22 mouse cellular contexts compared by ENCODE assay signal in the genomic region with DNA sequence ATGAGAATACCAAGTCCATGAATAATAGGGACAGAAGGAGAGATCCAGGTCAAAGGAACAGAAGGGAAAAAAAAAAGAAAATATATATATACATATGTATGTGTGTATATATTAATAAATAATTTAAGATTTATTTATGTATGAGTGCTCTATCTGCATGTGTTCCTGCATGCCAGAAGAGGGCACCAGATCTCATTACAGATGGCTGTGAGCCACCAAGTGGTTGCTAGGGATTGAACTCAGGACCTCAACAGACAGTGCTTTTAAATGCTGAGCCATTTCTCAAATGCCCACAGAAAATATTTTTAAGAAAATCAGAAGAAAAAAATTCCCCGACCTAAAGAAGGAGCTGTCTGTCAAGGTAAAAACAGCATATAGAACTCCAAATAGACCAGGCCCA.
DNase-seq lines count a peak whose midpoint lies in the region; ATAC-seq and TF ChIP-seq lines count a peak whose summit lies in the region.
"Had no signal": no experiment of that assay in that cellular context is flagged by ENCODE, and none has a peak within 500 bp of the region (broad histone marks: within the 10 kb centered on the region; RNA-seq: fewer than 3 reads in every experiment).

No protein-coding gene starts in this region.

- H3K36me3 ChIP-seq in lung, postnatal 0 days (ENCODE audit: insufficient read depth, low read length), result no peaks in the 10 kb centered on the region
- peaks cover 3 to 20% of the 10 kb centered on the region in 2 experiments for H3K36me3 ChIP-seq in CH12.LX (replicated peaks in 1 of 2; ENCODE audit: control insufficient read depth in 1 of 2, insufficient read depth in 1 of 2, low read length in 1 of 2)
- H3K36me3 ChIP-seq in stomach, postnatal 0 days (ENCODE audit: control insufficient read depth, insufficient read depth, low read length), result no peaks in the 10 kb centered on the region
- H3K36me3 ChIP-seq: hindbrain, embryonic 12.5 days; stomach, embryonic 15.5 days had no signal

- TF ChIP-seq CTCF in lung, postnatal 0 days (IDR thresholded peaks at IDR 0.05), result peak; percentile 30
- TF ChIP-seq CTCF in CH12.LX (conservative IDR thresholded peaks at IDR 0.05 in 1 of 2, IDR thresholded peaks at IDR 0.05 in 1 of 2; ENCODE audit: low read depth in 2 of 2, low read length in 2 of 2), result peak in 1 of 2 experiments; percentile 68; a peak in 2 of 4 replicates
- peak; percentile 30 for TF ChIP-seq CTCF in Patski (IDR thresholded peaks at IDR 0.05)
- peak; percentile 20; the same call in 1 of the 2 replicates for TF ChIP-seq CTCF in stomach, postnatal 0 days (IDR thresholded peaks at IDR 0.05; ENCODE audit: low read depth)

- H3K9ac ChIP-seq in lung, postnatal 0 days (replicated peaks; ENCODE audit: low read depth), result no peak overlapping the region
- H3K9ac ChIP-seq in CH12.LX (ENCODE audit: insufficient read depth, low read depth), result no peak overlapping the region
- no peak overlapping the region for H3K9ac ChIP-seq in stomach, postnatal 0 days (ENCODE audit: low read length)
- H3K9ac ChIP-seq: hindbrain, embryonic 12.5 days; midbrain, embryonic 13.5 days; stomach, embryonic 15.5 days had no signal

- no peak overlapping the region for H3K27ac ChIP-seq in lung, postnatal 0 days (ENCODE audit: low read length)
- no peak overlapping the region for H3K27ac ChIP-seq in CH12.LX (ENCODE audit: insufficient read depth, low read depth)
- H3K27ac ChIP-seq in stomach, postnatal 0 days (replicated peaks), result no peak overlapping the region
- H3K27ac ChIP-seq: hindbrain, embryonic 12.5 days; midbrain, embryonic 13.5 days; stomach, embryonic 15.5 days had no signal

- DNase-seq in lung, postnatal 0 days (ENCODE audit: low spot score), result no peak
- DNase-seq in lung, postnatal 10 days, result no peak
- no peak for DNase-seq in CH12.LX (ENCODE audit: extremely low read depth)
- DNase-seq in Patski (ENCODE audit: low read depth, low spot score), result no peak
- no peak for DNase-seq in stomach, postnatal 0 days (ENCODE audit: low spot score)
- DNase-seq in thymus, postnatal 25 days, result no peak
- no peak for DNase-seq in heart, adult 18-20 months
- DNase-seq: adrenal gland, postnatal 25 days; cerebellum, postnatal 14 days; gastrocnemius, postnatal 36 days; kidney, adult 8-10 months; kidney, postnatal 14 days; layer of hippocampus, postnatal 36 days; lung, postnatal 14 days; right cerebral cortex, postnatal 14 days; thymus, adult 18-20 months; thymus, postnatal 4 days had no signal

- CTCF ChIA-PET in Patski (lab: Charles Lee), result interaction anchor here (0.7 to 1.1 kb wide), 3 partner anchors 12 to 26 kb away, joined by 3 to 4 read pairs (median 3); no protein-coding TSS in a partner anchor

- no peak overlapping the region for H3K4me2 ChIP-seq in lung, postnatal 0 days (replicated peaks; ENCODE audit: low read depth, low read length)
- no peak overlapping the region for H3K4me2 ChIP-seq in CH12.LX (ENCODE audit: insufficient read depth, low read depth, poor library complexity, severe bottlenecking)
- no peak overlapping the region for H3K4me2 ChIP-seq in stomach, postnatal 0 days (replicated peaks; ENCODE audit: low read depth)
- H3K4me2 ChIP-seq: hindbrain, embryonic 12.5 days; midbrain, embryonic 13.5 days; stomach, embryonic 15.5 days had no signal

- POLR2A ChIA-PET in Patski (lab: Charles Lee), result no interaction called here

- peak; percentile 9; the same call in 1 of the 2 replicates for TF ChIP-seq RAD21 in CH12.LX (IDR thresholded peaks at IDR 0.05; ENCODE audit: low read depth, low read length)

- 78% methylated on average over 1 of the region's 1 CpGs for WGBS in lung, postnatal 0 days
- whole genome bisulfite sequencing in stomach, postnatal 0 days, result 92% methylated on average over 1 of the region's 1 CpGs

- no peak for ATAC-seq in lung, postnatal 0 days
- no peak for ATAC-seq in Patski
- no peak for ATAC-seq in stomach, postnatal 0 days (ENCODE audit: low FRiP score, low TSS enrichment)
- ATAC-seq: CD4-positive, CD25-positive, alpha-beta regulatory T cell, adult 4 months; inflammation-experienced regulatory T-cells, adult 6 months; midbrain, embryonic 13.5 days had no signal

- no peak for TF ChIP-seq POLR2A in CH12.LX (IDR thresholded peaks at IDR 0.05; ENCODE audit: low read depth, low read length)

- no peak overlapping the region for H3K4me3 ChIP-seq in lung, postnatal 0 days (ENCODE audit: low read depth, low read length)
- no peak overlapping the region for H3K4me3 ChIP-seq in CH12.LX (replicated peaks in 1 of 3; ENCODE audit: low read depth in 2 of 3, low read length in 2 of 3, poor library complexity in 1 of 3)
- H3K4me3 ChIP-seq in stomach, postnatal 0 days (ENCODE audit: low read depth, low read length), result no peak overlapping the region
- H3K4me3 ChIP-seq: hindbrain, embryonic 12.5 days; midbrain, embryonic 13.5 days; stomach, embryonic 15.5 days had no signal

- no peaks in the 10 kb centered on the region for H3K27me3 ChIP-seq in lung, postnatal 0 days (replicated peaks; ENCODE audit: insufficient read depth, low read length)
- H3K27me3 ChIP-seq in CH12.LX (replicated peaks) (no peaks in the 10 kb centered on the region), Patski (no peaks in the 10 kb centered on the region)
- H3K27me3 ChIP-seq in stomach, postnatal 0 days (ENCODE audit: control insufficient read depth, insufficient read depth, low read length), result no peaks in the 10 kb centered on the region
- H3K27me3 ChIP-seq: hindbrain, embryonic 12.5 days; midbrain, embryonic 13.5 days; stomach, embryonic 15.5 days had no signal

- dilution Hi-C loops in CH12.LX (cut with MboI; ENCODE audit: extremely low pct_ligation_motif_present, extremely low pct_unique_long_range_greater_than_20kb, low sequenced_read_pairs), result no loop called here

- peaks cover 9% of the 10 kb centered on the region for H3K79me2 ChIP-seq in CH12.LX (replicated peaks; ENCODE audit: control insufficient read depth, extremely low read depth, insufficient read depth, poor library complexity, severe bottlenecking)

- H3K4me1 ChIP-seq in lung, postnatal 0 days (ENCODE audit: insufficient read depth, low read depth, low read length), result no peaks in the 10 kb centered on the region
- H3K4me1 ChIP-seq in CH12.LX (ENCODE audit: control insufficient read depth in 1 of 2, insufficient read depth in 2 of 2), result peaks cover 21 to 46% of the 10 kb centered on the region in 2 experiments
- H3K4me1 ChIP-seq in stomach, postnatal 0 days (replicated peaks; ENCODE audit: control insufficient read depth, insufficient read depth), result no peaks in the 10 kb centered on the region
- H3K4me1 ChIP-seq: midbrain, embryonic 13.5 days; stomach, embryonic 15.5 days had no signal

- in situ Hi-C loops in CH12.LX (cut with MboI; ENCODE audit: low pct_ligation_motif_present, low pct_unique_long_range_greater_than_20kb, low sequenced_read_pairs), result no loop called here
- in situ Hi-C loops in Patski (cut with MboI; ENCODE audit: low pct_unique_long_range_greater_than_20kb), result no loop called here

- H3K9me3 ChIP-seq in lung, postnatal 0 days (ENCODE audit: low read length), result no peaks in the 10 kb centered on the region
- H3K9me3 ChIP-seq in CH12.LX (replicated peaks; ENCODE audit: low read length), result peaks cover 14% of the 10 kb centered on the region
- no peaks in the 10 kb centered on the region for H3K9me3 ChIP-seq in stomach, postnatal 0 days (ENCODE audit: control insufficient read depth, low read length)
- H3K9me3 ChIP-seq: hindbrain, embryonic 12.5 days; midbrain, embryonic 13.5 days; stomach, embryonic 15.5 days had no signal

- no peak for TF ChIP-seq EP300 in lung, postnatal 0 days (IDR thresholded peaks at IDR 0.05)
- no peak for TF ChIP-seq EP300 in CH12.LX (IDR thresholded peaks at IDR 0.05; ENCODE audit: low read length)
- TF ChIP-seq EP300 in stomach, postnatal 0 days (optimal IDR thresholded peaks at IDR 0.05), result no peak

TF ChIP-seq in CH12.LX, 34 proteins besides CTCF, POLR2A, EP300 and RAD21:
- TF ChIP-seq SMC3 (IDR thresholded peaks at IDR 0.05; ENCODE audit: low read depth, low read length) (no peak), MYC (IDR thresholded peaks at IDR 0.05; ENCODE audit: low read depth, low read length) (0 out of 2 replicates have a peak, but pooled peaks have one; percentile 21), ZKSCAN1 (IDR thresholded peaks at IDR 0.05; ENCODE audit: borderline replicate concordance, low read depth, low read length) (no peak), ZNF384 (IDR thresholded peaks at IDR 0.05; ENCODE audit: low read depth, low read length) (peak; percentile 44; the same call in 1 of the 2 replicates)
TF ChIP-seq in CH12.LX: peak in this region for 2.
